Mouse (Mus musculus): ENCODE measurements around the gene Ctdspl. TPM values are rescaled to one million over a fixed set of nuclear protein-coding genes. Genes with fewer than 3 reads are reported as not detected.

The Ctdspl gene
- polyA plus RNA-seq, 1 experiment from 2014 or later: 2.7 TPM

GRCm38 (mm10) chr9:119031772-119032171 is 105.5 kb downstream of the Ctdspl start:
- WGBS (ENCODE audit: insufficient replicate concordance): 81% methylated on average over 14 of the region's 14 CpGs
- Histone ChIP-seq H3K27me3 (no peaks in the 10 kb centered on the region), H3K27ac (no peak overlapping the region), H3K36me3 (peaks cover 29% of the 10 kb centered on the region), H3K9me3 (replicated peaks) (no peaks in the 10 kb centered on the region), H3K4me1 (replicated peaks) (no peaks in the 10 kb centered on the region; the same call in 1 of the 2 replicates), H3K4me3 (replicated peaks) (no peak overlapping the region), H3K4me2 (no peak overlapping the region), H3K9ac (no peak overlapping the region)
- DNase-seq (no peak), ATAC-seq (ENCODE audit: low read depth) (no peak)

GRCm38 (mm10) chr9:119032538-119032937 is 106.3 kb downstream of the Ctdspl start:
- WGBS (ENCODE audit: insufficient replicate concordance): 80% methylated on average over 9 of the region's 9 CpGs
- H3K36me3 ChIP-seq: peaks cover 24% of the 10 kb centered on the region
- H3K4me3 ChIP-seq (replicated peaks): no peak overlapping the region
- no peak for ATAC-seq (ENCODE audit: low read depth)
- no peaks in the 10 kb centered on the region for H3K9me3 ChIP-seq (replicated peaks)
- H3K27me3 ChIP-seq: no peaks in the 10 kb centered on the region
- no peaks in the 10 kb centered on the region; the same call in 1 of the 2 replicates for H3K4me1 ChIP-seq (replicated peaks)
- no peak overlapping the region for H3K27ac ChIP-seq
- DNase-seq: no peak
- H3K9ac ChIP-seq: no peak overlapping the region
- no peak overlapping the region for H3K4me2 ChIP-seq

- Histone ChIP-seq H3K4me2 (no peak overlapping the region), H3K27ac (no peak overlapping the region), H3K27me3 (no peaks in the 10 kb centered on the region), H3K9me3 (replicated peaks) (no peaks in the 10 kb centered on the region), H3K4me3 (replicated peaks) (no peak overlapping the region), H3K9ac (no peak overlapping the region), H3K4me1 (replicated peaks) (peaks cover under 1% of the 10 kb centered on the region; the same call in 1 of the 2 replicates), H3K36me3 (peaks cover 25% of the 10 kb centered on the region)
- ATAC-seq (ENCODE audit: low read depth) (no peak), DNase-seq (no peak)
- 81% methylated on average over 19 of the region's 19 CpGs for WGBS (ENCODE audit: insufficient replicate concordance)
These were observed 107.1 kb downstream of the Ctdspl start for GRCm38 (mm10) chr9:119033111-119033921.

- H3K9ac ChIP-seq: no peak overlapping the region
- H3K9me3 ChIP-seq (replicated peaks): no peaks in the 10 kb centered on the region
- H3K36me3 ChIP-seq: peaks cover 25% of the 10 kb centered on the region
- WGBS (ENCODE audit: insufficient replicate concordance): 82% methylated on average over 8 of the region's 8 CpGs
- H3K27me3 ChIP-seq: no peaks in the 10 kb centered on the region
- no peak overlapping the region for H3K4me3 ChIP-seq (replicated peaks)
- DNase-seq (no peak), ATAC-seq (ENCODE audit: low read depth) (no peak)
- H3K4me2 ChIP-seq: no peak overlapping the region
- H3K4me1 ChIP-seq (replicated peaks): peaks cover 4% of the 10 kb centered on the region; the same call in 1 of the 2 replicates
- no peak overlapping the region for H3K27ac ChIP-seq
These were observed 107.8 kb downstream of the Ctdspl start for GRCm38 (mm10) chr9:119034069-119034468.

- Histone ChIP-seq H3K36me3 (peaks cover 25% of the 10 kb centered on the region), H3K4me2 (no peak overlapping the region), H3K9me3 (replicated peaks) (no peaks in the 10 kb centered on the region), H3K9ac (no peak overlapping the region), H3K4me1 (replicated peaks) (peaks cover 4% of the 10 kb centered on the region; the same call in 1 of the 2 replicates), H3K27me3 (no peaks in the 10 kb centered on the region), H3K4me3 (replicated peaks) (no peak overlapping the region), H3K27ac (no peak overlapping the region)
- ATAC-seq (ENCODE audit: low read depth) (no peak), DNase-seq (no peak)
- 79% methylated on average over 29 of the region's 29 CpGs for WGBS (ENCODE audit: insufficient replicate concordance)
These were observed 108.7 kb downstream of the Ctdspl start for GRCm38 (mm10) chr9:119034676-119035665.

- peaks cover 30% of the 10 kb centered on the region for H3K36me3 ChIP-seq
- no peak overlapping the region for H3K4me3 ChIP-seq (replicated peaks)
- H3K27me3 ChIP-seq: no peaks in the 10 kb centered on the region
- H3K9ac ChIP-seq: no peak overlapping the region
- 59% methylated on average over 7 of the region's 7 CpGs for WGBS (ENCODE audit: insufficient replicate concordance)
- no peaks in the 10 kb centered on the region for H3K9me3 ChIP-seq (replicated peaks)
- DNase-seq (no peak), ATAC-seq (ENCODE audit: low read depth) (no peak)
- no peak overlapping the region for H3K4me2 ChIP-seq
- no peak overlapping the region for H3K27ac ChIP-seq
- H3K4me1 ChIP-seq (replicated peaks): peaks cover 4% of the 10 kb centered on the region; the same call in 1 of the 2 replicates
These were observed 109.6 kb downstream of the Ctdspl start for GRCm38 (mm10) chr9:119035836-119036235.

GRCm38 (mm10) chr9:119037076-119037730 is 111.0 kb downstream of the Ctdspl start:
- Histone ChIP-seq H3K4me2 (no peak overlapping the region), H3K4me1 (replicated peaks) (peaks cover 4% of the 10 kb centered on the region; the same call in 1 of the 2 replicates), H3K36me3 (peaks cover 31% of the 10 kb centered on the region), H3K9ac (no peak overlapping the region), H3K27me3 (no peaks in the 10 kb centered on the region), H3K9me3 (replicated peaks) (no peaks in the 10 kb centered on the region), H3K27ac (no peak overlapping the region), H3K4me3 (replicated peaks) (no peak overlapping the region)
- DNase-seq: no peak
- no peak for ATAC-seq (ENCODE audit: low read depth)
- WGBS (ENCODE audit: insufficient replicate concordance): 78% methylated on average over 15 of the region's 15 CpGs

GRCm38 (mm10) chr9:119038574-119038973 is 112.3 kb downstream of the Ctdspl start:
- DNase-seq (no peak), ATAC-seq (ENCODE audit: low read depth) (peak; percentile 68)
- Histone ChIP-seq H3K4me3 (replicated peaks) (no peak overlapping the region), H3K4me1 (replicated peaks) (peaks cover 4% of the 10 kb centered on the region; the same call in 1 of the 2 replicates), H3K27ac (no peak overlapping the region), H3K9ac (no peak overlapping the region), H3K4me2 (no peak overlapping the region), H3K27me3 (no peaks in the 10 kb centered on the region), H3K9me3 (replicated peaks) (no peaks in the 10 kb centered on the region), H3K36me3 (peaks cover 28% of the 10 kb centered on the region)
- WGBS (ENCODE audit: insufficient replicate concordance): 21% methylated on average over 3 of the region's 3 CpGs

- no peaks in the 10 kb centered on the region for H3K27me3 ChIP-seq
- no peak overlapping the region for H3K4me3 ChIP-seq (replicated peaks)
- H3K4me2 ChIP-seq: no peak overlapping the region
- no peak overlapping the region for H3K9ac ChIP-seq
- ATAC-seq (ENCODE audit: low read depth) (no peak), DNase-seq (no peak)
- 85% methylated on average over 15 of the region's 15 CpGs for WGBS (ENCODE audit: insufficient replicate concordance)
- no peaks in the 10 kb centered on the region for H3K9me3 ChIP-seq (replicated peaks)
- H3K27ac ChIP-seq: no peak overlapping the region
- peaks cover 20% of the 10 kb centered on the region for H3K36me3 ChIP-seq
- H3K4me1 ChIP-seq (replicated peaks): peaks cover 4% of the 10 kb centered on the region; the same call in 1 of the 2 replicates
These were observed 114.0 kb downstream of the Ctdspl start for GRCm38 (mm10) chr9:119040101-119040775.

GRCm38 (mm10) chr9:119048182-119048903 is 122.1 kb downstream of the Ctdspl start:
- peak overlapping the region; percentile 73 for H3K27ac ChIP-seq
- peak overlapping the region; percentile 8; the same call in 1 of the 2 replicates for H3K4me3 ChIP-seq (replicated peaks)
- H3K9me3 ChIP-seq (replicated peaks): no peaks in the 10 kb centered on the region
- 0 out of 2 replicates have a peak overlapping the region, but pooled peaks have one; percentile 13 for H3K9ac ChIP-seq
- H3K36me3 ChIP-seq: no peaks in the 10 kb centered on the region
- peak overlapping the region; percentile 51 for H3K4me2 ChIP-seq
- H3K27me3 ChIP-seq: peaks cover 22% of the 10 kb centered on the region
- peaks cover 32% of the 10 kb centered on the region for H3K4me1 ChIP-seq (replicated peaks)
- DNase-seq (peak; percentile 61), ATAC-seq (ENCODE audit: low read depth) (peak; percentile 91)
- WGBS (ENCODE audit: insufficient replicate concordance): 37% methylated on average over 11 of the region's 11 CpGs
